Mouse (Mus musculus): ENCODE measurements around the gene Ctrl.

DNA sequence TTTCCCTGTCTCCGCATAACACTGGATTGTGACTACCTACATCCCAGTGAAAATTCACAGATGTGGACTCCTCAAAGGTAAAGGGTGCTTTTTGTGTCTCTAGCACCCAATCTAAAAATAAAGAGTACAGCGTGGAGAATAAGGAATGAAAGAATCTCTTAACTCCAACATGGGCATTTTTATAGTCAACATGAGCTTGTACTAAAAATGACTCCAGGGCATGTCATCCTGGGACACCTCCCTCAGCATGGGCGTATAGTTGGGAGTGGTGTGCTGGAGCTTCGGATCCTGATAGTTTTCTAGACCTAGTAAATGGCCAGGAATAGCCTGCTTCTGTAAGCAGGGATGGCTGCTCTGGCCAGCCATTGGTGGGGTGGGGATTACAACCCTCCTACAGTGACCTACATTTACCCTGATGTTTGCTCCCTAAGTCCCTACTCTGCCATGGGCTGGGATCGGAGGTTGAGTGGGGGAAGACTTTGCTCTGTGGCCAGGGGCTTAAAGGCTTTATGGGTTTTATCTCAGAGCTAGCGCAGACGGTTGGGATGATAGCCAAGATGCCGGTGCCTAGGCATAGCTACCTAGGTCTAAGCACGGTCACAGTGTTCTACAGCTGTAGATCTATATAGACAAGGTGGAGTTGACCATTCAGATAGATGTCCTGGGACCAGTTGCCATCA, 35.7 kb downstream of the Ctrl start:
- TF ChIP-seq USF1 (IDR thresholded peaks at IDR 0.05; ENCODE audit: low read depth, low read length) (no peak), CTCF (IDR thresholded peaks at IDR 0.05 in 2 of 3, conservative IDR thresholded peaks at IDR 0.05 in 1 of 3; ENCODE audit: control insufficient read depth in 1 of 3, insufficient read depth in 1 of 3, low read depth in 2 of 3, low read length in 3 of 3, poor library complexity in 1 of 3, severe bottlenecking in 1 of 3) (no peak), POLR2AphosphoS5 (IDR thresholded peaks at IDR 0.05; ENCODE audit: borderline replicate concordance, low read depth, low read length) (no peak), TAL1 (IDR thresholded peaks at IDR 0.05; ENCODE audit: low read length) (no peak), SMC3 (IDR thresholded peaks at IDR 0.05; ENCODE audit: low read depth, low read length) (no peak)

Measured in MEL (cell line).